Mouse (Mus musculus) embryonic facial prominence, embryonic 12.5 days (tissue): ENCODE results near the gene Slc38a7. TPM values are rescaled to one million over a fixed set of nuclear protein-coding genes. Genes with fewer than 3 reads are reported as not detected.
A peak's percentile ranks its signal among the peaks of the same experiment; 100 is the strongest.

ENCODE experiments used
- ATAC-seq: fragments of 200-750 bp; cut with Nextera tagmentation; 2 replicates; pipeline ENCODE4 v1.8.0; 2017; ENCODE audit not compliant: insufficient number of reproducible peaks, insufficient read depth, low FRiP score, low TSS enrichment
- H3K27ac ChIP-seq: fragments of 300-500 bp; sonication (generic); 2 replicates; pipeline ENCODE4 v1.5.1; 2016; ENCODE audit warnings: mild to moderate bottlenecking
- H3K27me3 ChIP-seq: fragments of 300-500 bp; sonication (generic); 2 replicates; pipeline ENCODE4 v1.6.1; 2016; ENCODE audit warnings: mild to moderate bottlenecking, moderate library complexity
- H3K36me3 ChIP-seq: fragments of 300-500 bp; sonication (generic); 2 replicates; pipeline ENCODE4 v1.6.1; 2016; ENCODE audit warnings: mild to moderate bottlenecking
- H3K4me1 ChIP-seq: fragments of 300-500 bp; sonication (generic); 2 replicates; pipeline ENCODE4 v1.6.1; 2016
- H3K4me2 ChIP-seq: fragments of 300-500 bp; sonication (generic); replicated peaks from 2 replicates; pipeline ENCODE4 v1.6.1; 2016; ENCODE audit warnings: mild to moderate bottlenecking, moderate library complexity
- H3K4me3 ChIP-seq: fragments of 300-500 bp; sonication (generic); 2 replicates; pipeline ENCODE4 v1.5.1; 2016; ENCODE audit warnings: mild to moderate bottlenecking
- H3K9ac ChIP-seq: fragments of 300-500 bp; sonication (generic); 2 replicates; pipeline ENCODE4 v1.6.1; 2016; ENCODE audit warnings: mild to moderate bottlenecking, moderate library complexity
- H3K9me3 ChIP-seq: fragments of 300-500 bp; sonication (generic); 2 replicates; pipeline ENCODE4 v1.6.1; 2016; ENCODE audit warnings: mild to moderate bottlenecking, moderate library complexity
- WGBS: fragments of 180-500 bp; shearing (Covaris S2); methylation state at CpG from one replicate; pipeline ENCODE4 v1.1.7; 2016; 5-methylcytosine and 5-hydroxymethylcytosine counted together
- polyA plus RNA-seq: library from polyadenylated mRNA; unstranded; fragments of >200 nt; fragmentation: Nextera tagmentation; extraction: Ambion mirVana; gene quantifications from 2 replicates; pipeline ENCODE4 v1.2.1, GENCODE M21; 2016

Gene Slc38a7
- polyA plus RNA-seq, 1 experiment from 2014 or later = 16.7 TPM

- no peak overlapping the region for H3K4me2 ChIP-seq
- 84% methylated on average over 5 of the region's 5 CpGs for WGBS
Observed at GRCm38 (mm10) chr8:95822096-95822495, 31.2 kb downstream of the Slc38a7 start.

DNA sequence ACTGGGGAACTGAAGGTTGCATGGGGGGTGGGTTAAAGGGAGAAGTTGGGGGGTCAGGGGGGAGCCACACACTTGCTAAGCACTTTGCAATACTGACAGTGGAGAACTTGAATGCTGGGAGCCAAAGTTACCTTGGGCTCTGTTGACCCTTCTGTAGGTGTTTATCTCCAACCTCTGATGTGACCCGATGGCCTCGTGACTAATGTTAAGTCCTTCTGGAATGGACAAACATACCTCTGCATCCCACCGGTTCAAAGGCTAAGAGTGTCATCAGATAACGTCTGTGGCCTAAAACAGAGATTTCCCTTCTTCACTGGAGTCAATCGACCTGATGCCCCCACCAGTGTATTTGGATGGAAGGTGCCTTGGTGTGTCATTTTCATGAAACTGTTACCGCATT is 32.1 kb downstream of the Slc38a7 start:
- 85% methylated on average over 6 of the region's 6 CpGs for WGBS
- no peak overlapping the region for H3K4me3 ChIP-seq
- no peaks in the 10 kb centered on the region for H3K27me3 ChIP-seq

More at GRCm38 (mm10) chr8:95822096-95822495, 31.2 kb downstream of the Slc38a7 start:
- ATAC-seq = no peak
- Histone ChIP-seq H3K4me3 (no peak overlapping the region), H3K36me3 (no peaks in the 10 kb centered on the region), H3K27ac (no peak overlapping the region), H3K9ac (no peak overlapping the region), H3K27me3 (no peaks in the 10 kb centered on the region), H3K9me3 (no peaks in the 10 kb centered on the region), H3K4me1 (no peaks in the 10 kb centered on the region)

DNA sequence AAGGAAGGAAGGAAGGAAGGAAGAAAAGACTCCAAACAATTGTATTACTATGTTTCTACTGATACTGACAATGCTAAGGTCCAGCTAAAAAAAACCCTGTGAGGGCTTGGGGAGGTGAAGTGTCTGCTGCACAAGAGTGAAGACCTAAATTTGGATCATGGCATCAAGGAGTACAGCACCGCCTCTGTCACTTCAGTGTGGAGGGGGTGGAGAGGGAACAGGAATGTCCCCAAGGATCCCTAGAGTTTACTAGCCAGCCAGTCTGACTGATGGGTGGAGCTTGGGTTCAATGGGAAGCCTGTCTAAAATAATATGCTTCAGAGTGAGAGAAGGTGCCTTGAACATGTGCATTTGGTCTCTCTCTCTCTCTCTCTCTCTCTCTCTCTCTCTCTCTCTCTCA is 35.1 kb downstream of the Slc38a7 start:
- no peak for ATAC-seq

More for the DNA sequence above, 32.1 kb downstream of the Slc38a7 start:
- no peak overlapping the region for H3K9ac ChIP-seq
- no peaks in the 10 kb centered on the region for H3K4me1 ChIP-seq
- no peak overlapping the region for H3K27ac ChIP-seq
- no peak for ATAC-seq
- H3K9me3 ChIP-seq = no peaks in the 10 kb centered on the region
- H3K36me3 ChIP-seq = no peaks in the 10 kb centered on the region
- H3K4me2 ChIP-seq = no peak overlapping the region

DNA sequence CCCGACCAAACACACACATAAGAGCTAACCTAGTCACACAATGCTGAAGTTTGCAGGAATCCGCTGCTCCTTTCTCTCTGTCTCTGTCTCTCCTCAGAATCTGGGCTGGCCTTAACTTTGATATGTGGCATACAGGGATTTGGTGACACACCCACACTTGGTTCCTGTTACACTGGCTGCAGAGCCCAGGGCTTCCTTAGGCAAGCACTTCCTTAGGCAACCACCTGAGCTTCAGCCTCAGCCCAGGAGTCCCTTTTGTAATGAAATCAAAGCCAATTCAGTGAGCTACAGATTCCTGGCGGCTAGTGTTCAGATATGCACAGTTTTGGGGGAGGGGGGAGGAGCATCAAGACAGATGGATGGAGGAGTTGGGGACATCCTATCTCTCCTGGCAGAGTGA is 35.7 kb downstream of the Slc38a7 start:
- 61% methylated on average over 3 of the region's 3 CpGs for WGBS
- ATAC-seq = no peak
- Histone ChIP-seq H3K36me3 (no peaks in the 10 kb centered on the region), H3K9me3 (no peaks in the 10 kb centered on the region), H3K4me2 (no peak overlapping the region), H3K27ac (no peak overlapping the region), H3K4me1 (no peaks in the 10 kb centered on the region), H3K9ac (no peak overlapping the region), H3K27me3 (no peaks in the 10 kb centered on the region), H3K4me3 (no peak overlapping the region)

More for the DNA sequence above, 35.1 kb downstream of the Slc38a7 start:
- H3K9ac ChIP-seq = no peak overlapping the region
- H3K27ac ChIP-seq = no peak overlapping the region
- no peak overlapping the region for H3K4me2 ChIP-seq
- 28% methylated on average over 1 of the region's 1 CpGs for WGBS
- H3K4me1 ChIP-seq = no peaks in the 10 kb centered on the region
- H3K36me3 ChIP-seq = no peaks in the 10 kb centered on the region
- no peaks in the 10 kb centered on the region for H3K9me3 ChIP-seq
- no peak overlapping the region for H3K4me3 ChIP-seq
- no peaks in the 10 kb centered on the region for H3K27me3 ChIP-seq

GRCm38 (mm10) chr8:95816044-95816708 is 37.2 kb downstream of the Slc38a7 start:
- Histone ChIP-seq H3K27ac (no peak overlapping the region), H3K36me3 (no peaks in the 10 kb centered on the region), H3K27me3 (no peaks in the 10 kb centered on the region), H3K4me2 (no peak overlapping the region), H3K4me3 (no peak overlapping the region), H3K9ac (no peak overlapping the region), H3K9me3 (no peaks in the 10 kb centered on the region), H3K4me1 (no peaks in the 10 kb centered on the region)
- no peak for ATAC-seq
- WGBS = 46% methylated on average over 6 of the region's 6 CpGs

GRCm38 (mm10) chr8:95810184-95810591 is 43.2 kb downstream of the Slc38a7 start:
- no peak for ATAC-seq
- WGBS = 62% methylated on average over 3 of the region's 3 CpGs
- Histone ChIP-seq H3K4me2 (no peak overlapping the region), H3K27ac (no peak overlapping the region), H3K36me3 (no peaks in the 10 kb centered on the region), H3K4me3 (no peak overlapping the region), H3K9me3 (no peaks in the 10 kb centered on the region), H3K9ac (no peak overlapping the region), H3K27me3 (no peaks in the 10 kb centered on the region), H3K4me1 (peaks cover 10% of the 10 kb centered on the region)

DNA sequence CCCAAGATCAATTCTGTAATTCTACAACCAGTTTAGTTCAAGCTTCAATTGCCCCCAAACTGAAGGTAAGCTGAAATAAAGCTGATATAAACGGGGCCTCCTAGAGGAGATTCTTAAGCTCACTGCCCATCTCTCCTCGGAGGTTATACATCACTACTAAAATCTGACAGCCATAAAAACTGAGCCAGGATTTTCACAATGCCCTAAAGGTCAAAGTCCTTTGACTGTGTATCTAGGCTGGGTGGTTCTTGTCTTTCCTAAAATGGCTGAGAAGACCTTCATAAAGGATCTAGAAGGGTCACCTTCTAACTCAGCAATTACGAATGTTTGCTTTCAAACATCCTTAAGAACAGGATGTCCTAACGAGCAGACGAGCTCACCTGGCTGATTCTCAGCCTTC is 44.2 kb downstream of the Slc38a7 start:
- no peaks in the 10 kb centered on the region for H3K9me3 ChIP-seq
- 83% methylated on average over 5 of the region's 5 CpGs for WGBS
- H3K4me1 ChIP-seq = peaks cover 14% of the 10 kb centered on the region
- no peak overlapping the region for H3K9ac ChIP-seq
- no peaks in the 10 kb centered on the region for H3K36me3 ChIP-seq
- H3K4me2 ChIP-seq = no peak overlapping the region
- no peak overlapping the region for H3K4me3 ChIP-seq
- H3K27me3 ChIP-seq = no peaks in the 10 kb centered on the region
- no peak for ATAC-seq
- H3K27ac ChIP-seq = no peak overlapping the region

DNA sequence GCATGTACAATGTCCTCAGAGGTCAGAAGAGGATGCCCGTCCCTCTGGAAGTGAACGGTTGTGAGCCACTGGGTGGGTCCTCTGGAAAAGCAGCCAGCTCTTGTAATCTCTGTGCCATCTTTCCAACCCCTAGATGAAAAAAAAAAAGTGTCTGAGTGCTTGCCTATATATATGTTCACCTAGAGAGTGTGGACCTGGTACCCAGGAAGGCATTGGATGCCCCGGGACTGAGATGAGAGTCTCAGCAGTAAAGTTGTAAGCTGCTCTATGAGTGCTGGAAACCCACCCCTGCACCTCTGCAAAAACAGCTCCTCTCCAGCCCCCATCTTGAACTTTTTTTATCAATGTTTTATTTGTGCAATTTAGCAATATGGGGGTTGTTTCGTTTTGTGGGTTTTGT is 44.7 kb downstream of the Slc38a7 start:
- ATAC-seq = no peak
- Histone ChIP-seq H3K36me3 (no peaks in the 10 kb centered on the region), H3K4me2 (no peak overlapping the region), H3K4me1 (peaks cover 14% of the 10 kb centered on the region), H3K9me3 (no peaks in the 10 kb centered on the region), H3K27me3 (no peaks in the 10 kb centered on the region), H3K9ac (no peak overlapping the region), H3K4me3 (no peak overlapping the region), H3K27ac (no peak overlapping the region)
- 83% methylated on average over 4 of the region's 4 CpGs for WGBS

DNA sequence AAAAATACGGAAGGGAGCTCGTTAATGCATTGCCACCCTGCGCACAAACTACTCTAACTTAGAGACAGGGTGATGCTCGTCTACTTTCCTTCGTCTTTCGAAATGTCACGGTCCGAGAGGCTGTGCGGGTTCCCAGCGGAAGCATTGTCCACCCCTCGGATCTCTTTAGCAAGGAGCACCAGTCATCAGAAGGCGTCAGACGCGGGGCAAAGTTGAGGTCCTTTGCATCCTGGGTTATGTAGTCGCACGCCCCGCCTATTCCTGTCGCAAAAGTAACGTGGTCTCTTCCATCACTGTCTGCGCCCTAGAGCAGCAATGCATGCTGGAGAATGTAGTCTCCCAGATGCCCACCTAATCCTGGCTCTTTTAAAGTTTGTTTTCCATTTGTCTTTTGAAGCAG is 45.5 kb downstream of the Slc38a7 start:
- under 1% methylated on average over 20 of the region's 20 CpGs for WGBS
- Histone ChIP-seq H3K9ac (peak overlapping the region; percentile 98), H3K27ac (peak overlapping the region; percentile 92), H3K4me1 (peaks cover 14% of the 10 kb centered on the region), H3K4me3 (peak overlapping the region; percentile 98), H3K27me3 (no peaks in the 10 kb centered on the region), H3K4me2 (peak overlapping the region; percentile 48), H3K9me3 (no peaks in the 10 kb centered on the region), H3K36me3 (no peaks in the 10 kb centered on the region)
- ATAC-seq = peak; percentile 92

DNA sequence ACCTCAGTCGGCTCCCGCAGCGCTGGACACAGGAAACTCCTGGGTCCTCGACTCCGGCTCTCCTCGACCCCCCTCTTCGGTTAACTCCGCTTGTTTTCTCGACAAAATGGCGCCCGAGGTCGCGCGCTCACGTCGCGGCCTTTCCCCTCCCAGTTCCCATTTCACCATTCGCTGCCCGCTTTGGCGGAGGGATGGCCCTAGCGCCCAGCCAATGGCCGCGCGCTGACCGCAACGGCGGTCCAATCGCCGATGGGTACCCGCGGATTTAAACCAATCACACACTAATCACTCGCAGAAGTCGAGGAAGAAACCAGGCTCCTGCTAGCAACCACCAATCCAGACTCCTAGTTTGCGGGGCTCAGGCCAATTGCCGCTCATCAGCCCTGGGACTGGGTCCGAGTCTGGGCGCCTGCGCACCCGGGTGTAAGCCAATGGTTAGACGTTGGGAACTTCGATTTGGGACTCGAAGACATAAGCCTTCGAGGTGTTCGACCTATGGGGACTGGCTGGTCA is 46.0 kb downstream of the Slc38a7 start, which contains the start of gene Cnot1:
Gene Cnot1 (minus strand): TSS at position 134 of the 513 bp plus-strand sequence.
- Histone ChIP-seq H3K4me2 (peak within 1 kb of the TSS; percentile 79), H3K9ac (peak within 1 kb of the TSS; percentile 98), H3K36me3 (peaks cover under 1% of the 10 kb centered on the region; the same call in 1 of the 2 replicates), H3K27ac (peak within 1 kb of the TSS; percentile 97), H3K9me3 (no peaks in the 10 kb centered on the region), H3K4me1 (peaks cover 14% of the 10 kb centered on the region), H3K4me3 (peak within 1 kb of the TSS; percentile 98), H3K27me3 (no peaks in the 10 kb centered on the region)
- WGBS = under 1% methylated on average over 44 of the region's 44 CpGs
- ATAC-seq = peak; percentile 98

GRCm38 (mm10) chr8:95806461-95807191 is 46.7 kb downstream of the Slc38a7 start:
- H3K9me3 ChIP-seq = no peaks in the 10 kb centered on the region
- no peaks in the 10 kb centered on the region for H3K27me3 ChIP-seq
- WGBS = under 1% methylated on average over 64 of the region's 69 CpGs
- H3K4me2 ChIP-seq = peak overlapping the region; percentile 79
- peak overlapping the region; percentile 97 for H3K27ac ChIP-seq
- H3K36me3 ChIP-seq = peaks cover 4% of the 10 kb centered on the region; the same call in 1 of the 2 replicates
- H3K4me3 ChIP-seq = peak overlapping the region; percentile 98
- H3K9ac ChIP-seq = peak overlapping the region; percentile 98
- H3K4me1 ChIP-seq = peaks cover 17% of the 10 kb centered on the region
- ATAC-seq = 0 out of 2 replicates have a peak, but pooled peaks have one; percentile 0

- peak overlapping the region; percentile 98 for H3K9ac ChIP-seq
- peaks cover 17% of the 10 kb centered on the region for H3K4me1 ChIP-seq
- H3K4me3 ChIP-seq = peak overlapping the region; percentile 98
Observed at GRCm38 (mm10) chr8:95805482-95805881, 47.9 kb downstream of the Slc38a7 start.

More at GRCm38 (mm10) chr8:95805482-95805881, 47.9 kb downstream of the Slc38a7 start:
- peak overlapping the region; percentile 79 for H3K4me2 ChIP-seq
- no peak overlapping the region for H3K27ac ChIP-seq
- 63% methylated on average over 2 of the region's 2 CpGs for WGBS
- H3K9me3 ChIP-seq = no peaks in the 10 kb centered on the region
- no peak for ATAC-seq
- peaks cover 6% of the 10 kb centered on the region; the same call in 1 of the 2 replicates for H3K36me3 ChIP-seq
- H3K27me3 ChIP-seq = no peaks in the 10 kb centered on the region
